Mouse (Mus musculus) bone marrow macrophage, adult 2 months (primary cell): ENCODE results near the gene Lrfn2.

Experiments used
- CTCF ChIP-seq: IDR thresholded peaks from 2 replicates; pipeline ENCODE4 v1.5.1; 2012; ENCODE audit warnings: low read depth, mild to moderate bottlenecking, low read length, moderate library complexity
- POLR2A ChIP-seq: IDR thresholded peaks from 2 replicates; pipeline ENCODE4 v1.6.1; 2012; ENCODE audit warnings: mild to moderate bottlenecking, low read depth, low read length, borderline replicate concordance

GRCm38 (mm10) chr17:48932406-48932906, 277 bp downstream of the Lrfn2 start:
- TF ChIP-seq CTCF (no peak), POLR2A (no peak)
